Mouse (Mus musculus) neural tube, embryonic 12.5 days (tissue): ENCODE results near the gene Gcgr. TPM values are rescaled to one million over a fixed set of nuclear protein-coding genes. Genes with fewer than 3 reads are reported as not detected.

ENCODE experiments used
- ATAC-seq: fragments of 200-750 bp; cut with Nextera tagmentation; 2 replicates; pipeline ENCODE4 v1.8.0; 2017; ENCODE audit warnings: low read depth, mild to moderate bottlenecking, moderate TSS enrichment, moderate library complexity; ENCODE audit not compliant: low FRiP score
- H3K27ac ChIP-seq: fragments of 300-500 bp; sonication (generic); 2 replicates; pipeline ENCODE4 v1.5.1; 2016
- H3K27me3 ChIP-seq: fragments of 300-500 bp; sonication (generic); replicated peaks from 2 replicates; pipeline ENCODE4 v1.6.1; 2016; ENCODE audit warnings: mild to moderate bottlenecking
- H3K36me3 ChIP-seq: fragments of 300-500 bp; sonication (generic); 2 replicates; pipeline ENCODE4 v1.6.1; 2016; ENCODE audit warnings: mild to moderate bottlenecking
- H3K4me1 ChIP-seq: fragments of 300-500 bp; sonication (generic); 2 replicates; pipeline ENCODE4 v1.6.1; 2016
- H3K4me2 ChIP-seq: fragments of 300-500 bp; sonication (generic); replicated peaks from 2 replicates; pipeline ENCODE4 v1.6.1; 2016; ENCODE audit warnings: mild to moderate bottlenecking
- H3K4me3 ChIP-seq: fragments of 300-500 bp; sonication (generic); 2 replicates; pipeline ENCODE4 v1.5.1; 2016
- H3K9ac ChIP-seq: fragments of 300-500 bp; sonication (generic); 2 replicates; pipeline ENCODE4 v1.6.1; 2016; ENCODE audit warnings: mild to moderate bottlenecking
- H3K9me3 ChIP-seq: fragments of 300-500 bp; sonication (generic); 2 replicates; pipeline ENCODE4 v1.6.1; 2016; ENCODE audit warnings: mild to moderate bottlenecking
- WGBS: fragments of 180-500 bp; shearing (Covaris S2); methylation state at CpG from one replicate; pipeline ENCODE4 v1.1.7; 2016; 5-methylcytosine and 5-hydroxymethylcytosine counted together
- polyA plus RNA-seq: library from polyadenylated mRNA; unstranded; fragments of >200 nt; fragmentation: Nextera tagmentation; extraction: Ambion mirVana; gene quantifications from 2 replicates; pipeline ENCODE4 v1.2.1, GENCODE M21; 2016

Gcgr gene
- polyA plus RNA-seq, 1 experiment from 2014 or later, result 0.22 TPM

GRCm38 (mm10) chr11:120562949-120563348 lies 32.5 kb downstream of the Gcgr start:
- Histone ChIP-seq H3K4me1 (no peaks in the 10 kb centered on the region), H3K27me3 (no peaks in the 10 kb centered on the region), H3K9ac (no peak overlapping the region), H3K4me3 (no peak overlapping the region), H3K36me3 (peaks cover 90% of the 10 kb centered on the region), H3K27ac (no peak overlapping the region), H3K9me3 (0 out of 2 replicates have a peak, but pooled peaks cover under 1% of the 10 kb centered on the region), H3K4me2 (no peak overlapping the region)
- 95% methylated on average over 13 of the region's 13 CpGs for WGBS
- ATAC-seq, result no peak

DNA sequence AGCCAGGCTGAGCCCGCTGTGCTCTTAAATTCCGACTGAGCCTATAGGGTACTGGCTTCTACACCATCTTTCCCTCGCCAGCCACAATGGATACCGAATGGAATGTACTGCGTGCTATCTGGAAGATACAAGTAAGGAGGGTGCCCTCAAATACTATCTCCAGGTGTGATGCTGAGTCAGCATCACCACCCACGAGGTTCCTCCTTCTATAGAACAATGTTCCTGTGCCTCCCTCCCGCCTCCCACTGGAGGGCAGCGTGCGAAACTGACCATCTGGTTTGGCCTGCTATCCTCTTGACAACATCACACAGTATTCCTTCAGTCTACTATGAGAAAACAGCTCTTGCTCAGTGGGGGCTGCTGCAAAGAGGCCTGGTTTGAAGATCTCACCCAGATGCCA lies 34.6 kb downstream of the Gcgr start:
- Histone ChIP-seq H3K4me2 (no peak overlapping the region), H3K4me1 (no peaks in the 10 kb centered on the region), H3K27ac (no peak overlapping the region), H3K4me3 (no peak overlapping the region), H3K9ac (no peak overlapping the region), H3K27me3 (no peaks in the 10 kb centered on the region), H3K9me3 (no peaks in the 10 kb centered on the region), H3K36me3 (peaks cover 91% of the 10 kb centered on the region)
- no peak for ATAC-seq
- WGBS, result 85% methylated on average over 9 of the region's 9 CpGs

GRCm38 (mm10) chr11:120568324-120568723 lies 37.8 kb downstream of the Gcgr start:
- Histone ChIP-seq H3K9ac (no peak overlapping the region), H3K4me2 (no peak overlapping the region), H3K36me3 (peaks cover 72% of the 10 kb centered on the region), H3K27ac (no peak overlapping the region), H3K4me1 (peaks cover 15% of the 10 kb centered on the region), H3K9me3 (no peaks in the 10 kb centered on the region), H3K4me3 (no peak overlapping the region; the same call in 1 of the 2 replicates), H3K27me3 (no peaks in the 10 kb centered on the region)
- ATAC-seq, result no peak
- WGBS, result 95% methylated on average over 6 of the region's 6 CpGs

GRCm38 (mm10) chr11:120571122-120571521 lies 40.6 kb downstream of the Gcgr start:
- peak overlapping the region; percentile 94 for H3K4me2 ChIP-seq
- H3K4me1 ChIP-seq, result peaks cover 25% of the 10 kb centered on the region
- ATAC-seq, result no peak
- H3K4me3 ChIP-seq, result peak overlapping the region; percentile 98; the same call in 1 of the 2 replicates
- WGBS, result 81% methylated on average over 3 of the region's 3 CpGs
- no peak overlapping the region for H3K27ac ChIP-seq
- H3K9ac ChIP-seq, result peak overlapping the region; percentile 45; the same call in 1 of the 2 replicates
- H3K27me3 ChIP-seq, result no peaks in the 10 kb centered on the region
- peaks cover 46% of the 10 kb centered on the region for H3K36me3 ChIP-seq
- no peaks in the 10 kb centered on the region for H3K9me3 ChIP-seq

DNA sequence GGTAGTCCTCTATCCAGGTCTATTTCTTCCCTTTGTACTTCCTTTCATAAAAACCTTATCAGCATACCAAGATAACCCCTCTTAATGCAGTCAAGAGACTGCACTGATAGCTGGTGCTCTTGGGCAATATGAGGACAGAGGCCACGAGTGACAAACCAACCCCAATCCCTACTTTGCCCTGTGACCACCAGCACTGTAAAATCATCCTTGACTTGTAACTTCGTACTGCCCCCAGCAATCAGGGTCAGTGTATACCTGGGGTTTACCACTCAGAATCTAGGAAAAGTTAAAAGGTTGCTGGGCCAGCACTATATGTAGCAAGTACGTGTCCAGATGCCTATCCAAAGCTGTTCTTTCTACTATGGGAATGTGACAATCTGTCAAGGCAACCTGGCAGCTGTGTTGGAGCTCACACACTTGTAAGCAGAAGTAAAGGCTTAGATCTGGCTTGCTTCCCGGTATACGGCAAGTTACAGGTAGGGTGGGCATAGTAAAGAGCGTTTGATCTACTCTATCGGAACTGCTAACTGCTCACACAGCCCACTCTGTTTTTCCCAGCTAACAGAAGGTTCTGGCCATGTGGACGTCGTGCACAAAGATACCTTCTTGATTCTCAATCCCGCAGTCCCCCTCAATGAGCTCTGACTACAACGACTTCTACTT lies 41.4 kb downstream of the Gcgr start:
- no peak for ATAC-seq
- Histone ChIP-seq H3K9me3 (no peaks in the 10 kb centered on the region), H3K36me3 (peaks cover 39% of the 10 kb centered on the region), H3K4me1 (peaks cover 25% of the 10 kb centered on the region), H3K9ac (peak overlapping the region; percentile 96), H3K27me3 (no peaks in the 10 kb centered on the region), H3K27ac (0 out of 2 replicates have a peak overlapping the region, but pooled peaks have one; percentile 72), H3K4me2 (peak overlapping the region; percentile 94), H3K4me3 (peak overlapping the region; percentile 98)
- 18% methylated on average over 11 of the region's 11 CpGs for WGBS

- peaks cover 25% of the 10 kb centered on the region for H3K4me1 ChIP-seq
- peak overlapping the region; percentile 98 for H3K4me3 ChIP-seq
- ATAC-seq, result peak; percentile 49
- H3K27ac ChIP-seq, result peak overlapping the region; percentile 72; the same call in 1 of the 2 replicates
- H3K9me3 ChIP-seq, result no peaks in the 10 kb centered on the region
- under 1% methylated on average over 23 of the region's 24 CpGs for WGBS
- peak overlapping the region; percentile 94 for H3K4me2 ChIP-seq
- H3K9ac ChIP-seq, result peak overlapping the region; percentile 96
- H3K36me3 ChIP-seq, result peaks cover 35% of the 10 kb centered on the region
- no peaks in the 10 kb centered on the region for H3K27me3 ChIP-seq
Observed at GRCm38 (mm10) chr11:120572417-120572751, 41.9 kb downstream of the Gcgr start.

- no peaks in the 10 kb centered on the region for H3K9me3 ChIP-seq
- H3K4me1 ChIP-seq, result peaks cover 25% of the 10 kb centered on the region
- ATAC-seq, result peak; percentile 97
- H3K27ac ChIP-seq, result peak within 1 kb of the TSS; percentile 76
- no peaks in the 10 kb centered on the region for H3K27me3 ChIP-seq
- H3K36me3 ChIP-seq, result peaks cover 35% of the 10 kb centered on the region
- H3K4me2 ChIP-seq, result peak within 1 kb of the TSS; percentile 94
- under 1% methylated on average over 90 of the region's 94 CpGs for WGBS
- peak within 1 kb of the TSS; percentile 98 for H3K4me3 ChIP-seq
- H3K9ac ChIP-seq, result peak within 1 kb of the TSS; percentile 96
Observed at GRCm38 (mm10) chr11:120572752-120573584, 42.5 kb downstream of the Gcgr start, which contains the start of gene P4hb. TSS of gene P4hb (minus strand) at chr11:120573253.

- no peaks in the 10 kb centered on the region for H3K27me3 ChIP-seq
- peaks cover 31% of the 10 kb centered on the region for H3K4me1 ChIP-seq
- peak overlapping the region; percentile 76; the same call in 1 of the 2 replicates for H3K27ac ChIP-seq
- peak overlapping the region; percentile 98 for H3K4me3 ChIP-seq
- peak overlapping the region; percentile 94 for H3K4me2 ChIP-seq
- WGBS, result under 1% methylated on average over 23 of the region's 23 CpGs
- ATAC-seq, result no peak; the same call in 1 of the 2 replicates
- H3K9ac ChIP-seq, result peak overlapping the region; percentile 77
- no peaks in the 10 kb centered on the region for H3K9me3 ChIP-seq
- H3K36me3 ChIP-seq, result peaks cover 35% of the 10 kb centered on the region
Observed at GRCm38 (mm10) chr11:120573585-120574277, 43.2 kb downstream of the Gcgr start.

DNA sequence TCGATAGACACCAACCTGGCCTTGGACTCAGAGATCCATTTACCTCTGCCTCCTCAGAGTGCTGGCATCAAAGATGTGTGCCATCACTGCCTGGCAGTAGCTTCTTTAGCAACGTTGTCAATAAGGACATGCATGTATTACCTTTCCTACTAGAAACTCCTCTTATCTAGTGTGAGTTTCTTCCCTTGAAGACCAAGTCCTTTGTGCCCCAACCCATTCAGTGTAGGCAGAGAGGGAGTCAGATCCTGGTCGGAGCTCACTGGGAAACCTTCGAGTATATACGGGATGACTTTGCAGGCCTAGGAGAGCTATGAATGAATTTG lies 43.7 kb downstream of the Gcgr start:
- Histone ChIP-seq H3K36me3 (peaks cover 38% of the 10 kb centered on the region), H3K27me3 (no peaks in the 10 kb centered on the region), H3K9me3 (no peaks in the 10 kb centered on the region), H3K27ac (no peak overlapping the region), H3K9ac (peak overlapping the region; percentile 77; the same call in 1 of the 2 replicates), H3K4me1 (peaks cover 37% of the 10 kb centered on the region), H3K4me3 (0 out of 2 replicates have a peak overlapping the region, but pooled peaks have one; percentile 98), H3K4me2 (peak overlapping the region; percentile 94)
- WGBS, result 53% methylated on average over 5 of the region's 5 CpGs
- ATAC-seq, result no peak

- WGBS, result 77% methylated on average over 2 of the region's 2 CpGs
- no peaks in the 10 kb centered on the region for H3K9me3 ChIP-seq
Observed at GRCm38 (mm10) chr11:120575046-120575445, 44.5 kb downstream of the Gcgr start.

GRCm38 (mm10) chr11:120575940-120576339 lies 45.4 kb downstream of the Gcgr start:
- Histone ChIP-seq H3K4me1 (peaks cover 47% of the 10 kb centered on the region), H3K9me3 (no peaks in the 10 kb centered on the region), H3K4me2 (no peak overlapping the region), H3K27ac (no peak overlapping the region), H3K9ac (no peak overlapping the region), H3K36me3 (peaks cover 31% of the 10 kb centered on the region), H3K4me3 (no peak overlapping the region), H3K27me3 (no peaks in the 10 kb centered on the region)
- no peak for ATAC-seq

More at GRCm38 (mm10) chr11:120575046-120575445, 44.5 kb downstream of the Gcgr start:
- no peak for ATAC-seq
- Histone ChIP-seq H3K36me3 (peaks cover 40% of the 10 kb centered on the region), H3K27me3 (no peaks in the 10 kb centered on the region), H3K4me2 (no peak overlapping the region), H3K9ac (no peak overlapping the region), H3K4me1 (peaks cover 45% of the 10 kb centered on the region), H3K4me3 (no peak overlapping the region), H3K27ac (no peak overlapping the region)
